Mouse (Mus musculus) liver, adult 2 months (tissue): ENCODE measurements around the gene Igfbp6. TPM values are rescaled to one million over a fixed set of nuclear protein-coding genes. Genes with fewer than 3 reads are reported as not detected.

Experiments used
- DNase-seq: peaks from one replicate; pipeline ENCODE4 v3.0.0-alpha.2; 2011; ENCODE audit warnings: low read depth, low spot score; ENCODE audit errors: extremely low read depth
- H3K27ac ChIP-seq: fragments of 200-500 bp; replicated peaks from 2 replicates; pipeline ENCODE4 v1.5.1; 2012; ENCODE audit warnings: low read depth, mild to moderate bottlenecking, control low read depth, inconsistent platforms, low read length; ENCODE audit not compliant: insufficient read depth
- H3K27me3 ChIP-seq: fragments of 200-500 bp; 2 replicates; pipeline ENCODE4 v1.6.1; 2012; ENCODE audit warnings: mild to moderate bottlenecking, moderate library complexity, low read length, inconsistent platforms; ENCODE audit not compliant: control insufficient read depth, insufficient read depth
- H3K36me3 ChIP-seq: fragments of 200-500 bp; 2 replicates; pipeline ENCODE4 v1.6.1; 2012; ENCODE audit warnings: low read length, inconsistent platforms; ENCODE audit not compliant: control insufficient read depth, insufficient read depth
- H3K4me1 ChIP-seq: fragments of 200-500 bp; 2 replicates; pipeline ENCODE4 v1.6.1; 2011; ENCODE audit warnings: low read length; ENCODE audit not compliant: control insufficient read depth, insufficient read depth
- H3K4me3 ChIP-seq: fragments of 200-500 bp; 2 replicates; pipeline ENCODE4 v1.5.1; 2011; ENCODE audit warnings: low read depth, mild to moderate bottlenecking, control low read depth, low read length, moderate library complexity; ENCODE audit not compliant: insufficient read depth
- H3K79me2 ChIP-seq: fragments of 200-500 bp; 2 replicates; pipeline ENCODE4 v1.6.1; 2012; ENCODE audit warnings: inconsistent platforms, mild to moderate bottlenecking, low read length, moderate library complexity; ENCODE audit not compliant: control insufficient read depth, insufficient read depth
- H3K9ac ChIP-seq: fragments of 200-500 bp; 2 replicates; pipeline ENCODE4 v1.6.1; 2012; ENCODE audit warnings: low read depth, mild to moderate bottlenecking, control low read depth, inconsistent platforms, low read length
- CTCF ChIP-seq: fragments of 200-500 bp; IDR thresholded peaks from 2 replicates; pipeline ENCODE4 v1.5.1; 2011; ENCODE audit warnings: low read depth, low read length, control low read depth
- POLR2A ChIP-seq: fragments of 200-500 bp; IDR thresholded peaks from 2 replicates; pipeline ENCODE4 v1.6.1; 2011; ENCODE audit warnings: low read length, control low read depth; ENCODE audit not compliant: insufficient read depth; ENCODE audit errors: extremely low read depth
- WGBS: fragments of 180-500 bp; shearing (Covaris S2); methylation state at CpG from one replicate; pipeline ENCODE4 v1.1.7; 2018; 5-methylcytosine and 5-hydroxymethylcytosine counted together
- polyA plus RNA-seq: library from polyadenylated mRNA; depleted of rRNA; stranded (reverse); fragments of >200 nt; gene quantifications from 2 replicates; pipeline ENCODE4 v1.2.3, GENCODE M21; 2012
- total RNA-seq: library from RNA; depleted of rRNA; stranded (reverse); fragments of >200 nt; gene quantifications from 2 replicates; pipeline ENCODE4 v1.2.3, GENCODE M21; 2014

The Igfbp6 gene
- total and polyA plus RNA-seq, 2 experiments: 1.8 to 2.3 TPM

GRCm38 (mm10) chr15:102141120-102141519 lies 3.0 kb upstream of the Igfbp6 start:
- Histone ChIP-seq H3K79me2 (no peaks in the 10 kb centered on the region), H3K4me3 (no peak overlapping the region), H3K4me1 (no peaks in the 10 kb centered on the region), H3K27me3 (0 out of 2 replicates have a peak, but pooled peaks cover 6% of the 10 kb centered on the region), H3K36me3 (no peaks in the 10 kb centered on the region), H3K27ac (no peak overlapping the region), H3K9ac (no peak overlapping the region)
- WGBS: 91% methylated on average over 5 of the region's 5 CpGs
- DNase-seq: no peak
- TF ChIP-seq POLR2A (no peak), CTCF (no peak)

GRCm38 (mm10) chr15:102142914-102143912 lies 949 bp upstream of the Igfbp6 start:
- H3K4me3 ChIP-seq: no peak overlapping the region
- no peaks in the 10 kb centered on the region for H3K36me3 ChIP-seq
- DNase-seq: no peak
- H3K4me1 ChIP-seq: no peaks in the 10 kb centered on the region
- no peak overlapping the region for H3K9ac ChIP-seq
- 76% methylated on average over 23 of the region's 23 CpGs for WGBS
- TF ChIP-seq CTCF: no peak
- TF ChIP-seq POLR2A: no peak
- no peak overlapping the region for H3K27ac ChIP-seq
- H3K79me2 ChIP-seq: no peaks in the 10 kb centered on the region
- 0 out of 2 replicates have a peak, but pooled peaks cover 6% of the 10 kb centered on the region for H3K27me3 ChIP-seq

GRCm38 (mm10) chr15:102144726-102145125 lies 564 bp downstream of the Igfbp6 start:
- no peak for DNase-seq
- Histone ChIP-seq H3K27ac (no peak overlapping the region), H3K79me2 (no peaks in the 10 kb centered on the region), H3K36me3 (no peaks in the 10 kb centered on the region), H3K4me1 (peaks cover 5% of the 10 kb centered on the region), H3K27me3 (0 out of 2 replicates have a peak, but pooled peaks cover 6% of the 10 kb centered on the region), H3K9ac (peak overlapping the region; percentile 16), H3K4me3 (no peak overlapping the region)
- WGBS: 41% methylated on average over 19 of the region's 19 CpGs
- TF ChIP-seq CTCF: no peak
- no peak for TF ChIP-seq POLR2A

GRCm38 (mm10) chr15:102145330-102145729 lies 1.2 kb downstream of the Igfbp6 start:
- H3K36me3 ChIP-seq: no peaks in the 10 kb centered on the region
- no peaks in the 10 kb centered on the region for H3K79me2 ChIP-seq
- H3K27ac ChIP-seq: no peak overlapping the region
- no peak overlapping the region for H3K9ac ChIP-seq
- TF ChIP-seq CTCF: no peak
- TF ChIP-seq POLR2A: no peak
- peaks cover 10% of the 10 kb centered on the region for H3K4me1 ChIP-seq
- H3K4me3 ChIP-seq: no peak overlapping the region
- WGBS: 92% methylated on average over 10 of the region's 10 CpGs
- no peak for DNase-seq
- 0 out of 2 replicates have a peak, but pooled peaks cover 6% of the 10 kb centered on the region for H3K27me3 ChIP-seq

- WGBS: 79% methylated on average over 5 of the region's 5 CpGs
- Histone ChIP-seq H3K36me3 (no peaks in the 10 kb centered on the region), H3K79me2 (no peaks in the 10 kb centered on the region), H3K4me3 (no peak overlapping the region), H3K9ac (no peak overlapping the region), H3K27ac (no peak overlapping the region), H3K27me3 (0 out of 2 replicates have a peak, but pooled peaks cover 6% of the 10 kb centered on the region), H3K4me1 (peaks cover 12% of the 10 kb centered on the region)
- no peak for TF ChIP-seq POLR2A
- TF ChIP-seq CTCF: no peak
- DNase-seq: no peak
Measured at GRCm38 (mm10) chr15:102146089-102146488, 1.9 kb downstream of the Igfbp6 start.

GRCm38 (mm10) chr15:102146882-102147281 lies 2.7 kb downstream of the Igfbp6 start:
- H3K36me3 ChIP-seq: no peaks in the 10 kb centered on the region
- no peak overlapping the region for H3K4me3 ChIP-seq
- peak; percentile 38; the same call in 1 of the 2 replicates for TF ChIP-seq CTCF
- TF ChIP-seq POLR2A: no peak
- H3K79me2 ChIP-seq: no peaks in the 10 kb centered on the region
- H3K9ac ChIP-seq: no peak overlapping the region
- H3K4me1 ChIP-seq: peaks cover 14% of the 10 kb centered on the region
- DNase-seq: no peak
- H3K27ac ChIP-seq: no peak overlapping the region
- H3K27me3 ChIP-seq: 0 out of 2 replicates have a peak, but pooled peaks cover 6% of the 10 kb centered on the region
- 0% methylated on average over 1 of the region's 1 CpGs for WGBS
